Mouse (Mus musculus): Measurements from ENCODE around the gene Comt. TPM values are rescaled to one million over a fixed set of nuclear protein-coding genes. Genes with fewer than 3 reads are reported as not detected.

The Comt gene
- polyA plus RNA-seq, 1 experiment = 155 TPM

- H3K4me1 ChIP-seq (ENCODE audit: control insufficient read depth, insufficient read depth, low read length) = peaks cover 5% of the 10 kb centered on the region
- H3K27ac ChIP-seq (ENCODE audit: insufficient read depth, low read length) = no peak overlapping the region
- no peak overlapping the region for H3K4me3 ChIP-seq (ENCODE audit: insufficient read depth, low read length)
- TF ChIP-seq POLR2A (IDR thresholded peaks at IDR 0.05; ENCODE audit: extremely low read depth, insufficient read depth, low read length) (no peak), CTCF (IDR thresholded peaks at IDR 0.05; ENCODE audit: extremely low read depth, insufficient read depth, low read length) (no peak)
These were observed 40.2 kb downstream of the Comt start for GRCm38 (mm10) chr16:18386451-18386850.

- Histone ChIP-seq H3K4me3 (ENCODE audit: insufficient read depth, low read length) (no peak overlapping the region), H3K27ac (ENCODE audit: insufficient read depth, low read length) (no peak overlapping the region), H3K4me1 (ENCODE audit: control insufficient read depth, insufficient read depth, low read length) (peaks cover 5% of the 10 kb centered on the region)
- TF ChIP-seq POLR2A (IDR thresholded peaks at IDR 0.05; ENCODE audit: extremely low read depth, insufficient read depth, low read length) (no peak), CTCF (IDR thresholded peaks at IDR 0.05; ENCODE audit: extremely low read depth, insufficient read depth, low read length) (no peak)
These were observed 41.2 kb downstream of the Comt start for GRCm38 (mm10) chr16:18385411-18385810.

GRCm38 (mm10) chr16:18384659-18385058 is 42.0 kb downstream of the Comt start:
- H3K4me3 ChIP-seq (ENCODE audit: insufficient read depth, low read length) = no peak overlapping the region
- peaks cover 5% of the 10 kb centered on the region for H3K4me1 ChIP-seq (ENCODE audit: control insufficient read depth, insufficient read depth, low read length)
- H3K27ac ChIP-seq (ENCODE audit: insufficient read depth, low read length) = no peak overlapping the region
- no peak for TF ChIP-seq POLR2A (IDR thresholded peaks at IDR 0.05; ENCODE audit: extremely low read depth, insufficient read depth, low read length)
- TF ChIP-seq CTCF (IDR thresholded peaks at IDR 0.05; ENCODE audit: extremely low read depth, insufficient read depth, low read length) = no peak

GRCm38 (mm10) chr16:18384211-18384610 is 42.4 kb downstream of the Comt start:
- no peak overlapping the region for H3K4me3 ChIP-seq (ENCODE audit: insufficient read depth, low read length)
- no peak overlapping the region for H3K27ac ChIP-seq (ENCODE audit: insufficient read depth, low read length)
- TF ChIP-seq POLR2A (IDR thresholded peaks at IDR 0.05; ENCODE audit: extremely low read depth, insufficient read depth, low read length) (no peak), CTCF (IDR thresholded peaks at IDR 0.05; ENCODE audit: extremely low read depth, insufficient read depth, low read length) (no peak)
- H3K4me1 ChIP-seq (ENCODE audit: control insufficient read depth, insufficient read depth, low read length) = peaks cover 5% of the 10 kb centered on the region

- Histone ChIP-seq H3K4me1 (ENCODE audit: control insufficient read depth, insufficient read depth, low read length) (peaks cover 5% of the 10 kb centered on the region), H3K4me3 (ENCODE audit: insufficient read depth, low read length) (no peak overlapping the region), H3K27ac (ENCODE audit: insufficient read depth, low read length) (no peak overlapping the region)
- TF ChIP-seq CTCF (IDR thresholded peaks at IDR 0.05; ENCODE audit: extremely low read depth, insufficient read depth, low read length) (no peak), POLR2A (IDR thresholded peaks at IDR 0.05; ENCODE audit: extremely low read depth, insufficient read depth, low read length) (no peak)
These were observed 42.9 kb downstream of the Comt start for GRCm38 (mm10) chr16:18383756-18384155.

GRCm38 (mm10) chr16:18383045-18383726 is 43.5 kb downstream of the Comt start:
- no peak overlapping the region for H3K4me3 ChIP-seq (ENCODE audit: insufficient read depth, low read length)
- H3K4me1 ChIP-seq (ENCODE audit: control insufficient read depth, insufficient read depth, low read length) = peaks cover 5% of the 10 kb centered on the region
- no peak overlapping the region for H3K27ac ChIP-seq (ENCODE audit: insufficient read depth, low read length)
- TF ChIP-seq CTCF (IDR thresholded peaks at IDR 0.05; ENCODE audit: extremely low read depth, insufficient read depth, low read length) (no peak), POLR2A (IDR thresholded peaks at IDR 0.05; ENCODE audit: extremely low read depth, insufficient read depth, low read length) (no peak)

GRCm38 (mm10) chr16:18381621-18382258 is 44.9 kb downstream of the Comt start:
- TF ChIP-seq POLR2A (IDR thresholded peaks at IDR 0.05; ENCODE audit: extremely low read depth, insufficient read depth, low read length) (no peak), CTCF (IDR thresholded peaks at IDR 0.05; ENCODE audit: extremely low read depth, insufficient read depth, low read length) (no peak)
- Histone ChIP-seq H3K4me1 (ENCODE audit: control insufficient read depth, insufficient read depth, low read length) (peaks cover 5% of the 10 kb centered on the region), H3K27ac (ENCODE audit: insufficient read depth, low read length) (no peak overlapping the region), H3K4me3 (ENCODE audit: insufficient read depth, low read length) (no peak overlapping the region)

GRCm38 (mm10) chr16:18380495-18381063 is 46.1 kb downstream of the Comt start:
- TF ChIP-seq CTCF (IDR thresholded peaks at IDR 0.05; ENCODE audit: extremely low read depth, insufficient read depth, low read length) = no peak
- TF ChIP-seq POLR2A (IDR thresholded peaks at IDR 0.05; ENCODE audit: extremely low read depth, insufficient read depth, low read length) = no peak
- Histone ChIP-seq H3K27ac (ENCODE audit: insufficient read depth, low read length) (no peak overlapping the region), H3K4me1 (ENCODE audit: control insufficient read depth, insufficient read depth, low read length) (peaks cover 5% of the 10 kb centered on the region), H3K4me3 (ENCODE audit: insufficient read depth, low read length) (no peak overlapping the region)

GRCm38 (mm10) chr16:18379338-18380001 is 47.2 kb downstream of the Comt start:
- no peak overlapping the region for H3K27ac ChIP-seq (ENCODE audit: insufficient read depth, low read length)
- peaks cover 4% of the 10 kb centered on the region for H3K4me1 ChIP-seq (ENCODE audit: control insufficient read depth, insufficient read depth, low read length)
- no peak overlapping the region for H3K4me3 ChIP-seq (ENCODE audit: insufficient read depth, low read length)
- no peak for TF ChIP-seq POLR2A (IDR thresholded peaks at IDR 0.05; ENCODE audit: extremely low read depth, insufficient read depth, low read length)
- no peak for TF ChIP-seq CTCF (IDR thresholded peaks at IDR 0.05; ENCODE audit: extremely low read depth, insufficient read depth, low read length)

Measured in cortical plate, adult 2 months (tissue).